Mouse (Mus musculus): ENCODE data around the gene Scgb1a1. TPM values are rescaled to one million over a fixed set of nuclear protein-coding genes. Genes with fewer than 3 reads are reported as not detected.

Scgb1a1 gene
- polyA plus RNA-seq, 1 experiment, result 1.1 TPM

- WGBS, result 82% methylated on average over 9 of the region's 9 CpGs
These were observed 37.2 kb downstream of the Scgb1a1 start for GRCm38 (mm10) chr19:9050294-9051229.

GRCm38 (mm10) chr19:9048981-9049687, 38.6 kb downstream of the Scgb1a1 start:
- DNase-seq (ENCODE audit: low read depth, low spot score), result no peak
- 92% methylated on average over 4 of the region's 4 CpGs for WGBS

More at GRCm38 (mm10) chr19:9050294-9051229, 37.2 kb downstream of the Scgb1a1 start:
- no peak for DNase-seq (ENCODE audit: low read depth, low spot score)

- DNase-seq (ENCODE audit: low read depth, low spot score), result no peak
- 43% methylated on average over 1 of the region's 1 CpGs for WGBS
These were observed 39.8 kb downstream of the Scgb1a1 start for GRCm38 (mm10) chr19:9047946-9048387.

- WGBS, result 70% methylated on average over 7 of the region's 7 CpGs
- DNase-seq (ENCODE audit: low read depth, low spot score), result no peak
These were observed 40.4 kb downstream of the Scgb1a1 start for GRCm38 (mm10) chr19:9047207-9047945.

GRCm38 (mm10) chr19:9044291-9044690, 43.5 kb downstream of the Scgb1a1 start:
- no peak for DNase-seq (ENCODE audit: low read depth, low spot score)
- 47% methylated on average over 4 of the region's 4 CpGs for WGBS

- no peak for DNase-seq (ENCODE audit: low read depth, low spot score)
- 90% methylated on average over 1 of the region's 1 CpGs for WGBS
These were observed 44.6 kb downstream of the Scgb1a1 start for GRCm38 (mm10) chr19:9043123-9043522.

- no peak for DNase-seq (ENCODE audit: low read depth, low spot score)
These were observed 46.7 kb downstream of the Scgb1a1 start for GRCm38 (mm10) chr19:9041074-9041473.

- 76% methylated on average over 6 of the region's 6 CpGs for WGBS
- DNase-seq (ENCODE audit: low read depth, low spot score), result no peak
These were observed 47.1 kb downstream of the Scgb1a1 start for GRCm38 (mm10) chr19:9040649-9041048.

GRCm38 (mm10) chr19:9039928-9040327, 47.8 kb downstream of the Scgb1a1 start:
- 49% methylated on average over 7 of the region's 7 CpGs for WGBS
- no peak for DNase-seq (ENCODE audit: low read depth, low spot score)

- DNase-seq (ENCODE audit: low read depth, low spot score), result no peak
- WGBS, result 71% methylated on average over 4 of the region's 4 CpGs
These were observed 48.5 kb downstream of the Scgb1a1 start for GRCm38 (mm10) chr19:9039266-9039665.

GRCm38 (mm10) chr19:9038136-9038535, 49.6 kb downstream of the Scgb1a1 start:
- DNase-seq (ENCODE audit: low read depth, low spot score), result no peak
- WGBS, result 54% methylated on average over 3 of the region's 3 CpGs

GRCm38 (mm10) chr19:9035101-9035500, 52.7 kb downstream of the Scgb1a1 start:
- WGBS, result 52% methylated on average over 3 of the region's 3 CpGs
- no peak for DNase-seq (ENCODE audit: low read depth, low spot score)

GRCm38 (mm10) chr19:9034480-9034879, 53.3 kb downstream of the Scgb1a1 start:
- 86% methylated on average over 3 of the region's 3 CpGs for WGBS

More at GRCm38 (mm10) chr19:9034480-9034879, 53.3 kb downstream of the Scgb1a1 start:
- DNase-seq (ENCODE audit: low read depth, low spot score), result no peak

Other genes with a start within 250 kb of the Scgb1a1 start
- 1.4 and 1.6 TPM in 2 replicates for gene Gng3, start 248.8 kb downstream of the Scgb1a1 start, polyA plus RNA-seq (2012; rRNA removed)
- 0.74 and 0.84 TPM in 2 replicates for gene Lrrn4cl, start 237.2 kb downstream of the Scgb1a1 start, polyA plus RNA-seq (2012; rRNA removed)
- 82.6 and 86.1 TPM in 2 replicates for gene Ubxn1, start 216.5 kb downstream of the Scgb1a1 start, polyA plus RNA-seq (2012; rRNA removed)
- 19.7 and 23.4 TPM in 2 replicates for gene Uqcc3, start 207.0 kb downstream of the Scgb1a1 start, polyA plus RNA-seq (2012; rRNA removed)
- 2.2 and 2.3 TPM in 2 replicates for gene Lbhd1, start 204.2 kb downstream of the Scgb1a1 start, polyA plus RNA-seq (2012; rRNA removed)
- gene Gm49403, start 204.0 kb downstream of the Scgb1a1 start, polyA plus RNA-seq (2012; rRNA removed), result not detected in 2 replicates
- 17.7 and 21.0 TPM in 2 replicates for gene 1810009A15Rik, start 199.1 kb downstream of the Scgb1a1 start, polyA plus RNA-seq (2012; rRNA removed)
- not detected in 2 replicates for gene Gm49416, start 199.0 kb downstream of the Scgb1a1 start, polyA plus RNA-seq (2012; rRNA removed)
- 24.4 and 26.9 TPM in 2 replicates for gene Ints5, start 195.0 kb downstream of the Scgb1a1 start, polyA plus RNA-seq (2012; rRNA removed)
- gene Ganab, start 189.9 kb downstream of the Scgb1a1 start, polyA plus RNA-seq (2012; rRNA removed), result 104 and 157 TPM in 2 replicates
- gene B3gat3, start 167.6 kb downstream of the Scgb1a1 start, polyA plus RNA-seq (2012; rRNA removed), result 66.6 and 72.2 TPM in 2 replicates
- gene Rom1, start 158.6 kb downstream of the Scgb1a1 start, polyA plus RNA-seq (2012; rRNA removed), result 6.8 and 8.9 TPM in 2 replicates
- gene Eml3, start 158.4 kb downstream of the Scgb1a1 start, polyA plus RNA-seq (2012; rRNA removed), result 24.3 and 32.1 TPM in 2 replicates
- 30.6 and 32.3 TPM in 2 replicates for gene Mta2, start 146.1 kb downstream of the Scgb1a1 start, polyA plus RNA-seq (2012; rRNA removed)
- 13.6 and 18.5 TPM in 2 replicates for gene Tut1, start 134.1 kb downstream of the Scgb1a1 start, polyA plus RNA-seq (2012; rRNA removed)
- gene Eef1g, start 120.9 kb downstream of the Scgb1a1 start, polyA plus RNA-seq (2012; rRNA removed), result 302 and 315 TPM in 2 replicates
- gene Ahnak, start 98.7 kb downstream of the Scgb1a1 start, polyA plus RNA-seq (2012; rRNA removed), result 11.2 and 19.9 TPM in 2 replicates
- gene Asrgl1, start 47.7 kb upstream of the Scgb1a1 start, polyA plus RNA-seq (2012; rRNA removed), result 0.79 and 0.96 TPM in 2 replicates

Measured in large intestine, adult 2 months (tissue).